9 mouse cellular contexts compared by ENCODE assay signal in the genomic region with DNA sequence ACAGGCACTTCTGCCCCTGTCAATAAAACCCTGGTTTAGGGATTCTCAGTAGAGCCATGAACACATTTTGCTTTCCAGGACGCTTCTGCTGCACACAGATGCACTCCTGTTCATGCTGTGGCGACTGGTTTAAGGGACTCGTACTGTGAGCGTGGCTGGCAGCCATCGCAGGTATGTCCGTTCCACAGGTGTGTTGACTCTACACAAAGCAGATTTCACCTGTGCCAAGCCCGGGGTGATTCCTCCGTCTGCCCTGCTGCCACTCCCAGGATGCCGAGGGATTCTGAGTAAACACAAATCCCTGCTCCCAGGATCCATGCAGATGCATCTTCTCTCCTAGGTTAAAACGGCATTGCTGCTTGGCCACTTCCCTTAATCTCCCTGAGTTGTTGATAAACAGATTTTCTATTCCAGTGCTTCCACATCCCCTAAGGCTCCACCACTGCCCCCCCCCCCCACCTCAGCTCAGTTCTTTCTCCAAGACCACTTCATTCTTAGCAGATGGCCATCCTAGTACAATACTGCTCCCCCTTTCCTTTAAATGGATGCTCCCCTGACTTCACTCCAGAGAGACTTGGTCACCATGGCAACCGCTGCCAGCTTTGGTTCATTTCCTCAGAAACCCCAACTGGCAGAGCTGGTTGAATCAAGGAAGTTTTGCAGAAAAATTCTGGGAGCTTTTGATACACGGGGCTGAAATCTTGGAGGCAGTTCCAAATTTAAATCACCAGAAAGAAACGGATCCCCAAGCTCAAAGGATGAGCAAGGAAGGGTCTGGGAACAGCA.
DNase-seq lines count a peak whose midpoint lies in the region; ATAC-seq and TF ChIP-seq lines count a peak whose summit lies in the region.
"Had no signal": no experiment of that assay in that cellular context is flagged by ENCODE, and none has a peak within 500 bp of the region (broad histone marks: within the 10 kb centered on the region; RNA-seq: fewer than 3 reads in every experiment).

No protein-coding gene starts in this region.

- WGBS in forebrain, embryonic 11.5 days: 72% methylated on average over 13 of the region's 13 CpGs
- 56% methylated on average over 13 of the region's 13 CpGs for WGBS in neural tube, embryonic 15.5 days

- no peak overlapping the region for H3K27ac ChIP-seq in forebrain, embryonic 11.5 days (ENCODE audit: low read depth, low read length)
- peak overlapping the region; percentile 87 for H3K27ac ChIP-seq in left cerebral cortex, adult 2 months
- H3K27ac ChIP-seq in neural tube, embryonic 15.5 days (replicated peaks): peak overlapping the region; percentile 76
- H3K27ac ChIP-seq in gastrocnemius, adult 2 months: no peak overlapping the region

- no peaks in the 10 kb centered on the region for H3K36me3 ChIP-seq in forebrain, embryonic 11.5 days (ENCODE audit: control insufficient read depth, insufficient read depth, low read length)
- H3K36me3 ChIP-seq in neural tube, embryonic 15.5 days: no peaks in the 10 kb centered on the region

- TF ChIP-seq CTCF in left cerebral cortex, adult 2 months (IDR thresholded peaks at IDR 0.05): no peak
- no peak for TF ChIP-seq CTCF in gastrocnemius, adult 2 months (IDR thresholded peaks at IDR 0.05)

- intact Hi-C loops in left cerebral cortex, adult 2 months (cut with DNase I): loop anchor here (5.0 kb wide), 1 partner anchor 225 kb away; a partner anchor contains a TSS
- intact Hi-C loops in gastrocnemius, adult 2 months (cut with DNase I): no loop called here

- H3K4me1 ChIP-seq in forebrain, embryonic 11.5 days (replicated peaks; ENCODE audit: control insufficient read depth, insufficient read depth, low read length): no peaks in the 10 kb centered on the region
- H3K4me1 ChIP-seq in neural tube, embryonic 15.5 days: peaks cover 37% of the 10 kb centered on the region

- no peak for ATAC-seq in forebrain, embryonic 11.5 days (replicated peaks; ENCODE audit: low FRiP score)
- peak; percentile 80 for ATAC-seq in neural tube, embryonic 15.5 days (ENCODE audit: low FRiP score)
- ATAC-seq in megakaryocyte progenitor cell, adult 5-6 weeks (replicated peaks; ENCODE audit: poor library complexity): no peak

- no peaks in the 10 kb centered on the region for H3K27me3 ChIP-seq in forebrain, embryonic 11.5 days (ENCODE audit: control insufficient read depth, insufficient read depth, low read length)
- no peaks in the 10 kb centered on the region for H3K27me3 ChIP-seq in neural tube, embryonic 15.5 days (replicated peaks)

- H3K9me3 ChIP-seq in forebrain, embryonic 11.5 days (ENCODE audit: control insufficient read depth, low read length): no peaks in the 10 kb centered on the region; the same call in 1 of the 2 replicates
- 0 out of 2 replicates have a peak, but pooled peaks cover 5% of the 10 kb centered on the region for H3K9me3 ChIP-seq in neural tube, embryonic 15.5 days (replicated peaks)

- H3K4me2 ChIP-seq in forebrain, embryonic 11.5 days (ENCODE audit: low read depth, low read length, severe bottlenecking): no peak overlapping the region
- peak overlapping the region; percentile 26; the same call in 1 of the 2 replicates for H3K4me2 ChIP-seq in neural tube, embryonic 15.5 days

- H3K9ac ChIP-seq in forebrain, embryonic 11.5 days (ENCODE audit: low read length): no peak overlapping the region
- no peak overlapping the region for H3K9ac ChIP-seq in neural tube, embryonic 15.5 days (replicated peaks)

- peak; percentile 58 for DNase-seq in forebrain, embryonic 11.5 days (ENCODE audit: low spot score)
- peak; percentile 79 to 89 for DNase-seq in frontal cortex, postnatal 36 days (ENCODE audit: low spot score in 2 of 2)
- DNase-seq in left cerebral cortex, adult 2 months (ENCODE audit: extremely low spot score in 1 of 2, low spot score in 2 of 2): peak; percentile 73 to 79
- no peak for DNase-seq in gastrocnemius, adult 2 months
- DNase-seq in thymus, adult 18-20 months: no peak
- no peak for DNase-seq in gastrocnemius, adult 8-10 months (ENCODE audit: low spot score in 2 of 2)
- DNase-seq: cerebellum, adult 11-12 months had no signal

- no peak overlapping the region for H3K4me3 ChIP-seq in forebrain, embryonic 11.5 days (ENCODE audit: low read depth, low read length)
- H3K4me3 ChIP-seq in left cerebral cortex, adult 2 months: no peak overlapping the region; the same call in 1 of the 2 replicates
- H3K4me3 ChIP-seq in neural tube, embryonic 15.5 days (replicated peaks): no peak overlapping the region
- H3K4me3 ChIP-seq in gastrocnemius, adult 2 months: no peak overlapping the region

Comparison
In these comparisons a context has a peak if more than half of its experiments do, and no peak if none do; other contexts are left out.
1. DNase-seq: peak in forebrain, embryonic 11.5 days (single experiment), frontal cortex, postnatal 36 days (2 of 2) and left cerebral cortex, adult 2 months (2 of 2); none in gastrocnemius, adult 2 months (single experiment), thymus, adult 18-20 months (0 of 2) and gastrocnemius, adult 8-10 months (0 of 2).
2. H3K27ac ChIP-seq: peak in left cerebral cortex, adult 2 months (single experiment) and neural tube, embryonic 15.5 days (single experiment); none in forebrain, embryonic 11.5 days (single experiment) and gastrocnemius, adult 2 months (single experiment).